Mouse (Mus musculus) hindbrain, embryonic 14.5 days (tissue): ENCODE results near the gene Selenon. TPM values are rescaled to one million over a fixed set of nuclear protein-coding genes. Genes with fewer than 3 reads are reported as not detected.
A peak's percentile ranks its signal among the peaks of the same experiment; 100 is the strongest.

Experiments
- ATAC-seq: fragments of 200-750 bp; cut with Nextera tagmentation; 2 replicates; pipeline ENCODE4 v1.8.0; 2017; ENCODE audit warnings: moderate number of reproducible peaks, mild to moderate bottlenecking, moderate TSS enrichment, moderate library complexity; ENCODE audit not compliant: low FRiP score
- DNase-seq: peaks from one replicate; pipeline ENCODE4 v3.0.0-alpha.2; 2015; ENCODE audit warnings: low spot score
- H3K27ac ChIP-seq: fragments of 300-500 bp; sonication (generic); 2 replicates; pipeline ENCODE4 v1.5.1; 2014; ENCODE audit warnings: mild to moderate bottlenecking, moderate library complexity
- H3K27me3 ChIP-seq: fragments of 300-500 bp; sonication (generic); 2 replicates; pipeline ENCODE4 v1.6.1; 2014; ENCODE audit warnings: mild to moderate bottlenecking, low read length, mixed read lengths; ENCODE audit not compliant: control insufficient read depth, insufficient read depth
- H3K36me3 ChIP-seq: fragments of 300-500 bp; sonication (generic); replicated peaks from 2 replicates; pipeline ENCODE4 v1.6.1; 2014; ENCODE audit not compliant: control insufficient read depth, insufficient read depth
- H3K4me1 ChIP-seq: fragments of 300-500 bp; sonication (generic); replicated peaks from 2 replicates; pipeline ENCODE4 v1.6.1; 2014; ENCODE audit warnings: antibody characterized with exemption, low read length, mixed read lengths; ENCODE audit not compliant: control insufficient read depth, insufficient read depth
- H3K4me2 ChIP-seq: fragments of 300-500 bp; sonication (generic); replicated peaks from 2 replicates; pipeline ENCODE4 v1.6.1; 2014; ENCODE audit warnings: mild to moderate bottlenecking, moderate library complexity
- H3K4me3 ChIP-seq: fragments of 300-500 bp; sonication (generic); replicated peaks from 2 replicates; pipeline ENCODE4 v1.5.1; 2014; ENCODE audit warnings: mild to moderate bottlenecking, low read length
- H3K9ac ChIP-seq: fragments of 300-500 bp; sonication (generic); 2 replicates; pipeline ENCODE4 v1.6.1; 2014
- H3K9me3 ChIP-seq: fragments of 300-500 bp; sonication (generic); 2 replicates; pipeline ENCODE4 v1.6.1; 2016; ENCODE audit warnings: low read length; ENCODE audit not compliant: control insufficient read depth
- WGBS: fragments of 180-500 bp; shearing (Covaris S2); extraction: QIAGEN DNeasy Blood & Tissue Kit; methylation state at CpG from one replicate; pipeline ENCODE4 v1.1.7; 2014; 5-methylcytosine and 5-hydroxymethylcytosine counted together
- polyA plus RNA-seq: library from polyadenylated mRNA; unstranded; fragments of >200 nt; fragmentation: Nextera tagmentation; extraction: Ambion mirVana; gene quantifications from 2 replicates; pipeline ENCODE4 v1.2.1, GENCODE M21; 2014

Selenon gene
- polyA plus RNA-seq, 1 experiment from 2014 or later: 12.8 TPM

- no peaks in the 10 kb centered on the region for H3K9me3 ChIP-seq
- H3K27ac ChIP-seq: no peak overlapping the region
- H3K4me3 ChIP-seq: no peak overlapping the region
- no peak overlapping the region for H3K4me2 ChIP-seq
- no peak for ATAC-seq
- WGBS: 54% methylated on average over 8 of the region's 8 CpGs
- peaks cover 13% of the 10 kb centered on the region for H3K4me1 ChIP-seq
- no peak overlapping the region for H3K9ac ChIP-seq
- no peaks in the 10 kb centered on the region for H3K27me3 ChIP-seq
- no peaks in the 10 kb centered on the region for H3K36me3 ChIP-seq
- no peak for DNase-seq
These were observed 4.1 kb upstream of the Selenon start for GRCm38 (mm10) chr4:134555956-134556580.

GRCm38 (mm10) chr4:134553631-134554030 is 1.7 kb upstream of the Selenon start:
- no peak for ATAC-seq
- peaks cover 14% of the 10 kb centered on the region for H3K4me1 ChIP-seq
- H3K4me3 ChIP-seq: no peak overlapping the region
- 0 out of 2 replicates have a peak, but pooled peaks cover 5% of the 10 kb centered on the region for H3K9me3 ChIP-seq
- 79% methylated on average over 1 of the region's 1 CpGs for WGBS
- no peak overlapping the region for H3K27ac ChIP-seq
- no peaks in the 10 kb centered on the region for H3K27me3 ChIP-seq
- DNase-seq: no peak
- peaks cover 16% of the 10 kb centered on the region for H3K36me3 ChIP-seq
- H3K4me2 ChIP-seq: no peak overlapping the region
- no peak overlapping the region for H3K9ac ChIP-seq

GRCm38 (mm10) chr4:134549899-134550298 is 2.1 kb downstream of the Selenon start:
- Histone ChIP-seq H3K9ac (no peak overlapping the region), H3K4me2 (no peak overlapping the region), H3K4me1 (peaks cover 15% of the 10 kb centered on the region; the same call in 1 of the 2 replicates), H3K9me3 (0 out of 2 replicates have a peak, but pooled peaks cover 5% of the 10 kb centered on the region), H3K36me3 (peaks cover 45% of the 10 kb centered on the region), H3K4me3 (no peak overlapping the region), H3K27ac (no peak overlapping the region), H3K27me3 (no peaks in the 10 kb centered on the region)
- 98% methylated on average over 8 of the region's 8 CpGs for WGBS
- ATAC-seq (no peak), DNase-seq (no peak)

- no peak for DNase-seq
- H3K36me3 ChIP-seq: peaks cover 56% of the 10 kb centered on the region
- no peak overlapping the region for H3K9ac ChIP-seq
These were observed 3.6 kb downstream of the Selenon start for GRCm38 (mm10) chr4:134548169-134548938.

GRCm38 (mm10) chr4:134546814-134547705 is 4.9 kb downstream of the Selenon start:
- H3K4me2 ChIP-seq: no peak overlapping the region
- DNase-seq: no peak
- H3K36me3 ChIP-seq: peaks cover 67% of the 10 kb centered on the region
- 70% methylated on average over 9 of the region's 9 CpGs for WGBS
- H3K4me3 ChIP-seq: no peak overlapping the region
- no peak overlapping the region for H3K27ac ChIP-seq
- H3K27me3 ChIP-seq: no peaks in the 10 kb centered on the region
- 0 out of 2 replicates have a peak overlapping the region, but pooled peaks have one; percentile 10 for H3K9ac ChIP-seq
- no peak for ATAC-seq
- peaks cover 15% of the 10 kb centered on the region; the same call in 1 of the 2 replicates for H3K4me1 ChIP-seq
- H3K9me3 ChIP-seq: 0 out of 2 replicates have a peak, but pooled peaks cover 5% of the 10 kb centered on the region

More at GRCm38 (mm10) chr4:134548169-134548938, 3.6 kb downstream of the Selenon start:
- Histone ChIP-seq H3K4me2 (no peak overlapping the region), H3K4me3 (no peak overlapping the region), H3K27me3 (no peaks in the 10 kb centered on the region), H3K27ac (no peak overlapping the region), H3K9me3 (0 out of 2 replicates have a peak, but pooled peaks cover 5% of the 10 kb centered on the region), H3K4me1 (peaks cover 15% of the 10 kb centered on the region; the same call in 1 of the 2 replicates)
- ATAC-seq: no peak
- WGBS: 71% methylated on average over 18 of the region's 18 CpGs

- ATAC-seq: peak; percentile 56
- WGBS: 16% methylated on average over 5 of the region's 5 CpGs
- H3K9me3 ChIP-seq: no peaks in the 10 kb centered on the region
- H3K36me3 ChIP-seq: peaks cover 85% of the 10 kb centered on the region
- no peak overlapping the region for H3K4me3 ChIP-seq
- peaks cover 8% of the 10 kb centered on the region; the same call in 1 of the 2 replicates for H3K4me1 ChIP-seq
- no peak overlapping the region for H3K4me2 ChIP-seq
- H3K27ac ChIP-seq: no peak overlapping the region
- H3K27me3 ChIP-seq: no peaks in the 10 kb centered on the region
- H3K9ac ChIP-seq: no peak overlapping the region
- peak; percentile 95 for DNase-seq
These were observed 8.7 kb downstream of the Selenon start for GRCm38 (mm10) chr4:134543261-134543660.

GRCm38 (mm10) chr4:134542726-134543125 is 9.2 kb downstream of the Selenon start:
- peaks cover 6% of the 10 kb centered on the region; the same call in 1 of the 2 replicates for H3K4me1 ChIP-seq
- DNase-seq (no peak), ATAC-seq (no peak)
- WGBS: 94% methylated on average over 9 of the region's 9 CpGs
- H3K36me3 ChIP-seq: peaks cover 82% of the 10 kb centered on the region
- H3K27me3 ChIP-seq: no peaks in the 10 kb centered on the region
- H3K27ac ChIP-seq: no peak overlapping the region
- H3K9me3 ChIP-seq: no peaks in the 10 kb centered on the region
- H3K4me2 ChIP-seq: no peak overlapping the region
- no peak overlapping the region for H3K9ac ChIP-seq
- H3K4me3 ChIP-seq: no peak overlapping the region

- H3K4me3 ChIP-seq: no peak overlapping the region
- H3K4me2 ChIP-seq: no peak overlapping the region
- peaks cover 8% of the 10 kb centered on the region for H3K4me1 ChIP-seq
- no peak overlapping the region for H3K27ac ChIP-seq
- H3K9ac ChIP-seq: no peak overlapping the region
- no peaks in the 10 kb centered on the region for H3K9me3 ChIP-seq
- no peaks in the 10 kb centered on the region for H3K27me3 ChIP-seq
- ATAC-seq: no peak
- WGBS: 79% methylated on average over 10 of the region's 10 CpGs
- peaks cover 49% of the 10 kb centered on the region for H3K36me3 ChIP-seq
- DNase-seq: no peak
These were observed 12.9 kb downstream of the Selenon start for GRCm38 (mm10) chr4:134538997-134539580.
